Mouse (Mus musculus) stomach, postnatal 0 days (tissue): Measurements from ENCODE around the gene 5730596B20Rik. TPM values are rescaled to one million over a fixed set of nuclear protein-coding genes. Genes with fewer than 3 reads are reported as not detected.

ENCODE experiments used
- ATAC-seq: fragments of 200-750 bp; cut with Nextera tagmentation; 2 replicates; pipeline ENCODE4 v1.8.0; 2017; ENCODE audit not compliant: low FRiP score, low TSS enrichment
- DNase-seq: peaks from one replicate; pipeline ENCODE4 v3.0.0-alpha.2; 2016; ENCODE audit warnings: low spot score
- H3K27ac ChIP-seq: fragments of 300-500 bp; sonication (generic); replicated peaks from 2 replicates; pipeline ENCODE4 v1.5.1; 2014; ENCODE audit warnings: mild to moderate bottlenecking, control low read depth
- H3K27me3 ChIP-seq: fragments of 300-500 bp; sonication (generic); 2 replicates; pipeline ENCODE4 v1.6.1; 2014; ENCODE audit warnings: low read length; ENCODE audit not compliant: control insufficient read depth, insufficient read depth
- H3K36me3 ChIP-seq: fragments of 300-500 bp; sonication (generic); 2 replicates; pipeline ENCODE4 v1.6.1; 2014; ENCODE audit warnings: low read length, mixed read lengths; ENCODE audit not compliant: control insufficient read depth, insufficient read depth
- H3K4me1 ChIP-seq: fragments of 300-500 bp; sonication (generic); replicated peaks from 2 replicates; pipeline ENCODE4 v1.6.1; 2014; ENCODE audit warnings: antibody characterized with exemption; ENCODE audit not compliant: control insufficient read depth, insufficient read depth
- H3K4me2 ChIP-seq: fragments of 300-500 bp; sonication (generic); replicated peaks from 2 replicates; pipeline ENCODE4 v1.6.1; 2014; ENCODE audit warnings: low read depth, mild to moderate bottlenecking, control low read depth, moderate library complexity
- H3K4me3 ChIP-seq: fragments of 300-500 bp; sonication (generic); 2 replicates; pipeline ENCODE4 v1.5.1; 2014; ENCODE audit warnings: low read depth, low read length, control low read depth
- H3K9ac ChIP-seq: fragments of 300-500 bp; sonication (generic); 2 replicates; pipeline ENCODE4 v1.6.1; 2014; ENCODE audit warnings: mild to moderate bottlenecking, low read length, control low read depth, mixed read lengths
- H3K9me3 ChIP-seq: fragments of 300-500 bp; sonication (generic); 2 replicates; pipeline ENCODE4 v1.6.1; 2016; ENCODE audit warnings: low read length; ENCODE audit not compliant: control insufficient read depth
- CTCF ChIP-seq: IDR thresholded peaks from 2 replicates; pipeline ENCODE4 v1.5.1; 2016; ENCODE audit warnings: antibody characterized with exemption, low read depth, mild to moderate bottlenecking, moderate library complexity
- EP300 ChIP-seq: optimal IDR thresholded peaks from 2 replicates; pipeline ENCODE3; 2016; ENCODE audit warnings: antibody characterized with exemption
- WGBS: fragments of 180-500 bp; shearing (Covaris S2); extraction: QIAGEN DNeasy Blood & Tissue Kit; methylation state at CpG from one replicate; pipeline ENCODE4 v1.1.7; 2014; 5-methylcytosine and 5-hydroxymethylcytosine counted together
- microRNA counts: library from miRNA; unstranded; fragments of <30 nt; microRNA quantifications from one replicate; lab custom pipeline; 2015
- microRNA-seq: library from miRNA; unstranded; fragments of <30 nt; microRNA quantifications from one replicate; pipeline ENCODE4, GENCODE M21; 2016
- polyA plus RNA-seq: library from polyadenylated mRNA; unstranded; fragments of >200 nt; fragmentation: Nextera tagmentation; extraction: Ambion mirVana; gene quantifications from 2 replicates; pipeline ENCODE4 v1.2.1, GENCODE M21; 2015

The 5730596B20Rik gene
- polyA plus RNA-seq, 1 experiment from 2014 or later, result 0.90 TPM

DNA sequence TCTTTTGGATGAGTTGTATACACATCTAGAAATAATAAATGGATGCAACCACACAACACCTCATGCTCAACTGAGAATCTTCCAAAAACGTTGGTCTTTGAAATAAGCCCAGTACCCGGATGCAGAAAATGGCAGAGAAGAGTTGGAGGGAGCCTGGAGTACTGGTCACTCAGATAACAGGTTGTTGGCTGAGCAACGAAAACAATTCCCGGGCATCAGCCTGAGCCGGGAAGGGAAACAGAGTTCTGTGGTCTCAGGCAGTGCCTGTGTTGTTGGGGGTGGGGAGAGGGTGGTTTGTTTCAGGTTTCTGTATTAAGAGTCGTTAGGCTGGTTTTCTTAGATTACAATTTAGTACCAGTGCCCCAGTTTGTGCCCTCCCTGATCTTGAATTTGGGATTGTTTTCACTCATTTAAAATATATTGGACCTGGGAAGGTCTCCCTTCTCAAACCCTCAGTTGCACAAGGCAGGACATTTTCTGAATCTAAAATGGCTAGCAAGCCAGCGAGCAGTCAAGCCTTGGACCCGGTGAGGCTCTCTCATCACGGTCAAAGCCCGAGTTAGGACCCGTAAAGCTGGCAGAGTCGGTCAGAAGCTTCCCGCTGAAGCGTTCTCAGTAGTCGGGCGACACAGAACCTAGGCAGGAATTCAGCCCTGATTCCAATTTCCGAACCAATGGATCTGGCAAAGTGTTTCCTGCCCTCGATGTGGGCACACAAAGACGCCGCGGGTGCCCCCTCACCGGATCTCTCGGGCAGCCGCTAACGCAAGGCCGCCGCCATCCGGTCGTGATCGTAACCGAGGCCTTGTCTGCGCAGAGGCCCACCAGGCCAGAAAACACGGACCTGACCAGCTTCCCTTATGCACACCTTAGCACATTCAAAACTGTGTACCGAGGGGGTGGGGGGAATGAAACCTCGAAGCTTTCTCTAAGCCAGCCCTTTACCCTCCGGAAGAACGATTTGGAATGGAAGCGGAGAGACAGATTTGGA is 51.5 kb downstream of the 5730596B20Rik start:
- Histone ChIP-seq H3K27ac (no peak overlapping the region), H3K4me3 (no peak overlapping the region)
- no peak for TF ChIP-seq EP300
- no peak for TF ChIP-seq CTCF

DNA sequence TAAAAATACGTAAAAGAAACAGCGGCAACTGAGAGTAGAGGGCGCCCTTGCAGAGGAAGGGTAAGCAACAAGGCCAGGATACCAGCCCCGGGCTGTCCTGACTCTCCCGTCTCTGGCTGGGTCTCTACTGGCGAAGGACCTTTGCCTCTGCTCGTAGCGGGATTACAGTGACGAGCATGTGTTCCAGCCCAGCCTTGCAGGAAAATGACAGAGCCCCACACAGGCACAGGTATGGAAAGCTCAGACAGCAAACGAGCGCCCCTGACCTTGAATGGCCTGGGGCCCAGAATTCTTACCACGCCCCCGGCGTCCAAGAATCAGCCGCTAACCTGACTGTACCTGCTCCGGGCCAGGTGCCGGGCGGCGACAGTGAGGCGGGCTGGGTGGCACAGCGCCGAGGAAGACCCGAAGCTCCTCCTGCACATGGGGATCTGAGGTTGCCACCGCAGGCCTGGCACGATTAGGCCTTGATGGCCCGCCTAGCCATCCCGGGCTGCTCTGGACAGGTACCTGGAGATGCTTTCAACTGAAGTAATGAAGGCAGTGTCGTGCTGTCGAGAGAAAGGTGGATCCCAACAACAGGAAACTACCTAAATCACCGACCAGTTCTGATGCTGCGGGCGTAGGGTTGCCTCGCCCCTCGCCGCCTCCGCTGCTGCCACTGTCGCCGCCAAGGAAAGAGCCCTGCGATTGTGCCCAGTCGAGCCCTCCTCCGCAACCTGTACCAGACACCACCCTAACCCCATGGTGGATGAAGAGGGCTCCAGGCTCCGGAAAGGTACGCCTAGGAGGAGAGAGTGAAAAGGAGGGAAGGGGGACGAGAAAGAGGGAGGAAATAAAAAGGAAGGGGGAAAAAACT is 52.5 kb downstream of the 5730596B20Rik start:
- no peak for TF ChIP-seq CTCF
- no peak for TF ChIP-seq EP300
- no peak for DNase-seq
- WGBS, result 4% methylated on average over 42 of the region's 44 CpGs
- no peaks in the 10 kb centered on the region for H3K36me3 ChIP-seq
- H3K27me3 ChIP-seq, result peaks cover 49% of the 10 kb centered on the region
- ATAC-seq, result no peak
- H3K9me3 ChIP-seq, result no peaks in the 10 kb centered on the region
- H3K4me1 ChIP-seq, result no peaks in the 10 kb centered on the region
- no peak overlapping the region for H3K4me3 ChIP-seq
- H3K27ac ChIP-seq, result no peak overlapping the region
- H3K9ac ChIP-seq, result no peak overlapping the region
- H3K4me2 ChIP-seq, result no peak overlapping the region

More for the DNA sequence above, 51.5 kb downstream of the 5730596B20Rik start:
- DNase-seq (no peak), ATAC-seq (no peak)
- no peaks in the 10 kb centered on the region for H3K36me3 ChIP-seq
- no peaks in the 10 kb centered on the region for H3K9me3 ChIP-seq
- H3K4me2 ChIP-seq, result no peak overlapping the region
- no peaks in the 10 kb centered on the region for H3K4me1 ChIP-seq
- peaks cover 41% of the 10 kb centered on the region for H3K27me3 ChIP-seq
- WGBS, result 5% methylated on average over 38 of the region's 38 CpGs
- no peak overlapping the region for H3K9ac ChIP-seq

MicroRNAs encoded within 50 kb of the gene (microRNA counts, 519-probe panel; counts per million panel counts)
- microRNA mmu-miR-196b (lab: Ali Mortazavi, UCI), result not detected

Small RNAs within 50 kb of the gene (microRNA-seq; reads per million reads assigned to microRNA genes)
- gene Mir196b, result 9.3 reads per million, percentile 15 among the genes with 10 or more reads in this experiment

Other genes with a start within 250 kb of the 5730596B20Rik start
- 26.8 and 27.3 TPM in 2 replicates for gene Skap2, start 164.9 kb upstream of the 5730596B20Rik start, polyA plus RNA-seq
- 0.35 and 0.56 TPM in 2 replicates for gene Hoxa1, start 19.2 kb upstream of the 5730596B20Rik start, polyA plus RNA-seq
- gene Hoxa2, start 12.7 kb upstream of the 5730596B20Rik start, polyA plus RNA-seq, result 5.1 and 5.3 TPM in 2 replicates
- gene Hoxa4, start 14.3 kb downstream of the 5730596B20Rik start, polyA plus RNA-seq, result 2.5 and 2.6 TPM in 2 replicates
- gene Hoxa5, start 27.1 kb downstream of the 5730596B20Rik start, polyA plus RNA-seq, result 8.4 and 8.9 TPM in 2 replicates
- 0.33 and 0.80 TPM in 2 replicates for gene Hoxa6, start 31.2 kb downstream of the 5730596B20Rik start, polyA plus RNA-seq
- gene Hoxa3, start 35.8 kb downstream of the 5730596B20Rik start, polyA plus RNA-seq, result 2.8 and 2.9 TPM in 2 replicates
- gene Gm28308, start 35.8 kb downstream of the 5730596B20Rik start, polyA plus RNA-seq, result 0.21 TPM in 1 of 2 replicates, not detected in the other
- gene Hoxa7, start 44.4 kb downstream of the 5730596B20Rik start, polyA plus RNA-seq, result 8.1 and 8.5 TPM in 2 replicates
- gene Hoxa9, start 53.6 kb downstream of the 5730596B20Rik start, polyA plus RNA-seq, result 0.13 and 0.61 TPM in 2 replicates
- 0.06 TPM in 1 of 2 replicates, not detected in the other for gene Hoxa10, start 63.4 kb downstream of the 5730596B20Rik start, polyA plus RNA-seq
- not detected in 2 replicates for gene Hoxa11, start 68.3 kb downstream of the 5730596B20Rik start, polyA plus RNA-seq
- gene Hoxa13, start 83.4 kb downstream of the 5730596B20Rik start, polyA plus RNA-seq, result not detected in 2 replicates
- gene Evx1, start 136.0 kb downstream of the 5730596B20Rik start, polyA plus RNA-seq, result not detected in 2 replicates